Mouse (Mus musculus): ENCODE measurements around the gene Nfam1. TPM values are rescaled to one million over a fixed set of nuclear protein-coding genes. Genes with fewer than 3 reads are reported as not detected.

The Nfam1 gene
- polyA plus RNA-seq, 3 experiments from 2014 or later, result 0.26 to 0.92 TPM; not detected in 1

DNA sequence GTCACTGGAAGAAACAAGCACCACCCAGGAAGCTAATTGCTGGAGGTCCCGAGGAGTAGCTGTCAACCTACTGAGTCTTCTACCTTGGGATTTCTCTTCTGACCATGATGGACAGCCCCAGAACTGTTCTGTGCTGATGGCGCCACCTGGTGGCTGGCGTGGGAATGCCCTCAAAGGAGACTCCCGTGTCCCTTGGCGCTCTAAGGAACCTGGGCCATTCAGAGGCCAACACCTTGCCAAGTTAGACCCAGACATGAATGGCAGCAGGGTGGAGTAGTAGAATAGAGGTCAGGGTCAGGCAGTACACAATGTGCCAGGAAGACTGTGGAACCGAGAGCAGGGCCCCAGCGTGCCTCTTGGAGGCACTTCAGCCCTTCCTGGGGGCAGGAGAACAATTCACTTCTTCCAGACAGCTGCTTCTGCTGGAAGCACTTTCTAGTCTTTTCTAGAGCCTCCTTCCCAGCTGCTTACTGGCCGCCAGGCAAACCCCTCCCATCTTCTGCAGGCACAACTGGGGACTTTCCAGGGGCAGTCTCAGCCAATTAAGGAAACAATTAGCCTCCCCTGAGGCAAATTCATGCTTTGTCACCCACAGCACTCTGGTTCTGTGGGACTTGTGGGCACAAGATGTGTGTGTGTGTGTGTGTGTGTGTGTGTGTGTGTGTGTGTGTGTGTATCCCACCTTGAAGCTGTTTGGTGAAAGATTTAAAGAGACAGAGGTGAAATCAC lies 4.8 kb upstream of the Nfam1 start:
- ATAC-seq, result peak; percentile 69

DNA sequence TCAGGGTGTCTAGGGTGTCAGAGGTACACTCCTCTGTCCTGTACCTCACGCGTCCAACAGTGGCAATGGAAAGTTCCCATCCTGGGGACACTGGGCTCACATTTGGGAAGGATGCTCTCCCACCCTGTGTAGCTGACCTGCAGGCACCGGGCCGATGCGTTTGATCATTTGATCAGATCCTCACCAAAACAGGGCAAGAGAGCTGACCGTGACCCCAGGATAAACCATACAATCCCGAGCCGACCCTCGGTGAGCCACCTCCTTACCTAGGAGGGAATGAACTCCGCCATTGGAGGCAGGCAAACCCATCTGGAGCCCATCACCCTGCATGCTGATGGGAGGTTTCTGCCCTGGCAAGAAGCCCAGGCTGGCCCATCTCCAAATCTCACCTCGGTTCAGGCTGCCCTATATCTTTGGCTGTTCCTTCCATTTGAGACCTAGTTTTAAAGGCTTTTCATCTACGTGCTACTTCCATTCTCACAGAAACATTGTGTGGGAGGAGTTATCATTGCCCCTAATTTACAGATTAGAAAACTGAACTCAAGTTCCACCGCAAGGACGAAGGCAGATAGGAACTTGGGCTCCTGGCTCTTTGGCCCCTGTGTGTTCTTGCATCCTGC lies 3.9 kb upstream of the Nfam1 start:
- no peak for ATAC-seq

DNA sequence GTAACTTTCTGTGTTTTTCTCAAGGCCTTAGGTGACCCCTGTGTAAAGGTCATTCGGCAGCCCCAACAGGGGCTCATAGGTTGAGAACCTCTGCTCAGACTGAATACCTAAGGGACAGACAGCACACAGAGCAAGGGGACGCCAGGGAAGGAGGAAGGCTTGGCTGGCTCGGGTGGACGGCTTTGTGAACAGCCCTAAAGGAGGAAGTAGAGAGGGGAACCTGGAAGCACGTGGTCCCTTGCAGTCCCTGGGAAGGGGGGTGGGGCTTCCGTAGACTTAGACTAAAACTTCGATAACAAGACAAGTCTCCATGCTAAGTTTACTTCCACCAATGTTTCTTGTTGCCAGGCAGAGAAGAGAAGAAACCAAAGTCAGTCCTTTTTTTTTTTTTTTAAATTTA lies 3.0 kb upstream of the Nfam1 start:
- ATAC-seq, result no peak

DNA sequence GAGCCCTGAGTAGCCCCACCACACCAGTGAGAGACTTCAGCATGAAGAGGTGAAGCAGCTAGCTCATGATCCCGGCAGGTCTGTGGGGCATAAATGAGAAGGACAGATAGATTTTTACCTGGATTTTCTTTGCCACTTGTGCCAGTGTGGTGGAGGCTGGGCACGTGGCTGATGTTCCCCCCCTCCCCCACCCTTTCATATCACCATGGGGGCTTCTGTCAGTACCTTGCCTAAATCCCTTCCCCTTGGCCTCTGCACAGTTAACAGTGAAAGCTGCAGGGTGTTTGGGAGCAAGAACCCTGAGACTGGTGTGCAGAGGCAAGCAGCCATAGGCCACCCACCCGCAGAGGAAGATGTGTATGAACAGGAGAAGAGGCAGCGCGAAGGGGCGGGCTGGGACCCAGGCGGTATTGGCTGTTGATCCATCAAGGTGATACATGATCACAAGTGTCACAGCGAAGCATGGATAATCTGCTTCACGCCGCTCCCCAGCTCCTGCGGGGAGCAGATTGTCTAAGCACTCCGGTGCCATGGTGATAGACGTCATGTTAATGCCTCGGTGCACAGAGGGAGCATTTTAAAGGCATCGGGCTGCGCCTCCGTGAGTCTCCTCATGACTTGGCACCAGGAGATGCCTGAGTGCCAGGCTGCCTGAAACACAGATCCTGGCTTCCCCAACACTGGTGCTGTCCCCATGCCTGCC lies 1.3 kb upstream of the Nfam1 start:
- ATAC-seq, result no peak

DNA sequence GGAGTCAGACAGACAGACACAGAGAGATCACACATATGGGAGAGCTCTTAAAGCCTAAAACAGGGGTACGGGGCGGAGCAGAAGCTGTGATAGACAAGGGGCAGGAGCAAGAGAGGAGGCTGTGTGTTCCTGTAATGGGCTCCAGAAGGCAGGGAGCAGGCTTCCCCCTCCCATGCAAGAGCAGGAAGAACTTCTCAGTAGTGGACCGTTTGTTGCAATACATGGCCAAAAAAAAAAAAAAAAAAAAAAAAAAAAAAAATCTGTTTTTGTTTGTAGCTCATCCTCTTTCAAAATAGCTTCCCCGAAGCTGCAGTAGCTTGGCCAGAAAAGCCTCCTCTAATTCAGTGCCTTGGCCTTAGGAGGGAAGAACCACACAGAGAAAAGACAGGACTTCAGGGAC lies 2.2 kb downstream of the Nfam1 start:
- ATAC-seq, result no peak

DNA sequence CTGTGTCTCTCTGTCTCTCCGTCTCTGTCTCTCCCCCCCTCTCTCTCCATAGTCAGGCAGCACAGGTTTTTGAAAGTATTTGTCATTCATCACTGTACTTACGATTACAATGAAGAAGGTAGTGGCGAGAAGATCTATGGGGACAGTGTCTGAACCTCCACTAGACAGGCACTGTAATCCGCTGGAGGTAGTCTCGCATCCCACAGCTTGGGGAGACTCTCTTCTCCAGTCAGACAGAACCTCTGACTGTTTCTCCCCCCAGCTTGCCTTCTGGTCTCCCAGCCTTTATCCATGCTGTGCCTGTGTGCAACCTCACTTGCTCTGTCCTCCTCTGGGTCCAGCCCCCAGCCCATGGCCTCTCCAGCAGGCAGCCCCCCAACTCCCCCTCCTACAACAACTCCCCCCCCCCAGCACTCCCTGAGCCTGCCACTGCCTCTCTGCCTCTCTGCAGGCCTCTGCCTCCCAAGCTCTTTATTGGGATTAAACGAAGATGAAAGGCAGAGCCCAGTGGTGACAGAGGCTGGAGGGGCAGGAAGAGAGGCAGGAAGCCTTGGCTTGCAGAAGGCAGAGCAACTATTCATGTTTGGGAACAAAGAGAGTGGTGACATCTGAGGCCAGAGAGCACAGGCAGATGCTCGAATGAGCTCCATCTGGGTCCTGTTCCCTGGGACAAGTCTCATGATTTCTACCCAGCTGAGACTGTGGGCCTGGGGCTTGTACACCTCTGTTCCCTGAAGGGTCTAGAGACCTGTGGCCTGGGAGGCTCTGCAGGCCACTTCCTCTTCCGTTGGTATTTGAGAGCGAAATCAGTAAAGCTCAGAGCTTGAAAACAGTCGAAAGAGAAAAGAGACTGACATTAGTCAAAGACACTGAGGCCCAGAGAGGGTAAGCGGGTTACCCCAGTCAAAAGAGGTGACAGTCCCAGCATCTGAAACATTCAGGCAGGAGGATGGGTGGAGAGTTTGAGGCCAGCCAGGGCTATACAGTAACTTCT lies 3.1 kb downstream of the Nfam1 start:
- ATAC-seq, result peak; percentile 14

DNA sequence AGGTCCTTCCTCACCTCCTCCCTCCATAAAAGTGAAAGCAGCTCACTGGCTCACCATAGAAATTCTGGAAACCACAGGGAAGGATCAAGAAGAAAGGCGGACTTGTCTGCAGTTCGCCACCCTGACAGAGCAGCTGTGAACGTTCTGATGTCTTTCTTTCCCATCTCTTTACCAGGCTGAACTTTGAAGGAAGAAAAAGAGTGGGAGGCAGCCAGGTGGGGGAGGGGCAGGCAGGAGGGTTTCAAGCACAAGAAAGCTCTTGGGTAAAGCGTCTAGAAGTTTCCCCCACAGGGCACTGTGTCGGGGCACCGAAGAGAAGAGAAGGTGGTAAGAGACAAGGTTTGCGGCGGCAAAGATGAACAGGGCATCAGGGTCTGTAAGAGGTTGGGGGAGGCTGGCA lies 7.0 kb downstream of the Nfam1 start:
- ATAC-seq, result no peak

DNA sequence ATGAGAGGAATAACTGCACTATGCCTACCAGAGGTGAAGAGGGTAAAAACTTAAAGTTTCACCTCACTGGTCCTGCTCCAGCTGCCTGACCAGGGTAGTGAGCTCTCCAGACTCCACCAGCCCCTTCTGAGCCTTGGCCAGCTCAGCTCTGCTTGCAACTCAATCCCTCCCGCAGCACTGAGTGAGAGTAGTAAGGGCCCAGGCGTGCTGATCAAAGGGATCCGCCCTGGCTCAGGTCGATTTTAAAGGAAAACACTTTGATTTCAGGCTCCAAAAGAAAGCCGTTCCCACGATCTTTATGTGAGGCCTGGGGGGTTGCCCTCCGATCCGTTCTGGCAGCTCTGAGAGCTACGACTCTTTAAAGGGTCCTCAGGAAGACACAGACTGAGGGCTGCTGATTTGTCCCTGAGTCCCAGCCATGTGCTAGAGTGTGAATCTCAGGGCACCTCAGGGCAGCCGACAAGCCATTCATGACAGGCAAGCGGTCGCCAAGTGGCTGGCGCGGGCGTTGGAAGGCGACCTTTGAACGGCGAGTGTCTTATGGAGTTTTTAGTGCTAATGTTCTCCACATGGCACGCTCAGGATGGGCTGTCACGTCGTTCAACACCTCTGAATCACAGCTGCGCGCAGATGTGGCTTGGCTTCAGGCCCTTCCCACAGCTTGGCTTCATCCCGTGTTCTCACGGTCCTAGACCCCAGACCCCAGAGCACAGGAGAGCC lies 7.9 kb downstream of the Nfam1 start:
- ATAC-seq, result no peak

DNA sequence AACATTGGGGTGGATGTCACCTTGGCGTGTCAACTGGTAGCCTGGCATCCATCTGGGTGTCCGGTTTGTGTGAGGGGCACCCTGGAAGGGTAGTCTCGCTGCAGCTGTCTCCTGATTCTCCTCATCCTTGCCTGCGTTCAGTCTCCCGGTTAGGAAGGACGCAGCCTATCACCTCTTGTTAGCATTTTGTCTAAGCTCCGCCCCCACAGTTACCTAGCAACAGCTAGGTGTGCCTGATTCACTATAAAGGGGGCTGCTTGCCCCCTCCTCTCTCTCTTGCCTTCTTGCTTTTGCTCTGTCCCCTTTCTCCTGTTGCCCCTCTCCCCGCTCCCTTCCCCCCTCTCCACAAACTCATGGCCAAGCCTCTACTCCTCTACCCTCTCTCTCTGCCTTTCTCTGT lies 10.2 kb downstream of the Nfam1 start:
- ATAC-seq, result no peak

DNA sequence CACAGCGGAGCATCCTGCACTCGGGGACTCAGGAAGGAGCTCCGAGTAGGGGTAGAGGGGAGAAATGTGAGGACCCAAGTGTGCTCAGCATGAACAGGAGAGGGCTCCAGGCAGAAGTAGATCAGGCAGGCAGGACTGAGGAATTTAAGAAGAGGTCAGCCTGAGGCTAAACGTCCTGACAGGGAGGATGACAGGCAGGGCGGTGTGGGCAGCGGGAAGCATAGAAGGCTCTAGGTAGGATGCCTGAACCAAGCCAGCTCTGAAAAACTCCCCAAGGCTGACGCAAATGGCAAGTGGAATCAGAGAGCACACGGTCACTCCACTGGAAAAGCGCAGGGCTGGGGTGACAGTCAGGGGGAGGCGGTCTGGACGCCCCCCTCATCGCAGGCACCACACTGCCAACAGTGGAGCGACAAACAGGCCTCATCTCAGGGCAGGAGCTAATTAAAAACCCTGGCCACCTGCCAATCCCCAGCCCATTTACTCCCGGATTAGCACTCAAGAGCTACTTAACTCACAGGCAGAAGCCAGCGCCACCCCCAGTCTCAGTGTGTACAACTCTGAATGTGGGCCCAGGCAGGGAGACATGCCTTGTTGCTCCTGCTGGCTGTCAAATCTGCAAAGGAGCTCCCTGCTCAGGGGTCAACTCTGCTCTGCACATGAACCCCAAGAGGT lies 22.0 kb downstream of the Nfam1 start:
- ATAC-seq, result no peak

DNA sequence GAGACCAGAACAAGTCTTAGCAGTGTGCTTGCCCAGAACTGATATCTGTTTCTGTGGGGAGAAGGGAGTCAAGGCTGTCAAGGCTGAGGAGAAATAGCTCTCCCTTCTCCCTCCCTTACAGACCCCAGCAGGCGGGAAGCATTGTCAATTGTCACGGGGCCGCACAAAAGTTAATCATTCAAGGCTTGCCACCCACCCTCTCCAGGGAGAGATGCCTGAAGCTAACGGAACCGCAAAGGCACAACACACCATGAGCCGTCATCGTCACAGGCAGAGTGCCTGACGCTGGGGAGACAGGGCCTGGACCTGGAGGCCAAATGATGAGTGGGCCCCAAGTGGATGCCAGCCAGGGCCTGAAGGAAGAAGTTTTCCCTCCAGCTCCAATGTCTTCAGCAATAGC lies 22.7 kb downstream of the Nfam1 start:
- ATAC-seq, result no peak

DNA sequence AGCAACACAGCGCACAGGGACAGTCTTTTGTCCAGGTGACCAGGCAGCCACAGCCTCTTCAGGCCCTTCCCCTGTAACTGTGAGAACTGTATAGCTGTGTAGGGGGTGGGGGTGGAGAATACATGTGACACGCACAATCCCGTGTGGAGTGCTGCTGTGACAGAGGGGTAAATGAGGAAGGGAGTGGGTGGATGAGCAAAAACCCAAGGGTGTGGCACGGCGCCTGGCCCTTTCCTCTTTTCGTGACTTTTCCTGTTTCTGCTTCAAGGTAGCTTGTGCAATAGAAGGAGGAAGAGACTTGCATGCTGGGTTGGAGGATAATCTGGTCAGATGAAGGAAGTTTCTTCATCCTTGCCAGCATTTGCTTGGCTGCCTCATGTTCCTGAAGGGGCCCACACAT lies 23.6 kb downstream of the Nfam1 start:
- no peak for ATAC-seq

DNA sequence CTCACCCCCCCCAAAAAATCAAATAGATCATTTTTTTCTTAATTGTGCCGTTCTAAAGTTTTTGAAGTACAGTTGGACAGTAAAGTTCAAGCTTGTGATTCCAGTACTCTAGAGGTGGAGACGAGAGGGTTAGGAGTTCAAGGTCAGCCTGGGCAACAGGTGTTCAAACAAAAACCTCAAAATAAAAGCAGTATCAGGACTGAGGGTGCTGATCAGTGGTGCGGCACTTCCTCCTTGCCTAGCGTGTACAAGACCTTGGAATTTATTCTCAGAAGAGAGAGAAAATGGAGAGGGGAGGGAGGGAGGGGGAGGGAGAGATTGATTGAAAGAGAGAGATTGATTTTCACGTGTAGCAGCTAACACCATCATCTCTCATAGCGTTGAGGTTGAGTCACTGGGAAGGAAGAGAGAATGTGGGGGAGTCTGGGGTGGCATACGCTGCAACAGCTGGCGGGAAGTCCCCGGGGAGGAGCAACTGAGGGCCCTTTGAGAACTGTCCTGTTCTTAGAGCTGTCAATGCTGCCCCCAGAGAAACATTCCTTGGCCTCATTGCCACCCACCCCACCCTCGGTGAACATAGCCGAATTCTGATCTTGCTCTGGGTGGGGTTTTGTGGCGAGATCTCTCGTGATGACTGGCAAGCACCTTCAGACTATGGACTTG lies 24.2 kb downstream of the Nfam1 start:
- peak; percentile 82 for ATAC-seq

DNA sequence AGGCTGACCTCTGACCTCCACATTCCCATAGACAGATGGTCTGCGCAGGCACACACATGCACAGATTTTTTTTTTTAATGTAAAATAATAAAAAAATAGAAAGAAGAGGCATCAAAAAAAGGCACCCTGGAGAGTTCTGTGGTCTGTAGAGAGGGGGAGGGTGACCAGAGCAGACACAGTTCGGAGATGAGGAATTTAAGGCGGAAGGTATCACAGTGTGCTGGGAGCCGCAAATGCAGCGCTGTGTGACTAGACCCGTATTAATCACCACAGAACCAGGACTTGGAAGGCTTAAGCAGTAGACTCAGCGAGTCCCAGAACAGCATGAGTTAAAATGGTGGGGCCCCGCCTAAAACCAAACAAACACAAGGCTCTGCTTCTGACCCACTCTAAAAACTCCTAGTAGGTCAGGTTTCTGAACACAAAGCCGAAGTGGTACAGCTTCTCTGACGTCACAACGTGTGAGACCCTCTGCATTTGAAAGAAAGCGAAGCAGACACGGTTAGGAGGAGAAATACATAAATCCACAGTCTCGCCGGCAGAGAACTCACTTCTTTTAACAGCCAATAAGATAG lies 25.7 kb downstream of the Nfam1 start:
- no peak for ATAC-seq

DNA sequence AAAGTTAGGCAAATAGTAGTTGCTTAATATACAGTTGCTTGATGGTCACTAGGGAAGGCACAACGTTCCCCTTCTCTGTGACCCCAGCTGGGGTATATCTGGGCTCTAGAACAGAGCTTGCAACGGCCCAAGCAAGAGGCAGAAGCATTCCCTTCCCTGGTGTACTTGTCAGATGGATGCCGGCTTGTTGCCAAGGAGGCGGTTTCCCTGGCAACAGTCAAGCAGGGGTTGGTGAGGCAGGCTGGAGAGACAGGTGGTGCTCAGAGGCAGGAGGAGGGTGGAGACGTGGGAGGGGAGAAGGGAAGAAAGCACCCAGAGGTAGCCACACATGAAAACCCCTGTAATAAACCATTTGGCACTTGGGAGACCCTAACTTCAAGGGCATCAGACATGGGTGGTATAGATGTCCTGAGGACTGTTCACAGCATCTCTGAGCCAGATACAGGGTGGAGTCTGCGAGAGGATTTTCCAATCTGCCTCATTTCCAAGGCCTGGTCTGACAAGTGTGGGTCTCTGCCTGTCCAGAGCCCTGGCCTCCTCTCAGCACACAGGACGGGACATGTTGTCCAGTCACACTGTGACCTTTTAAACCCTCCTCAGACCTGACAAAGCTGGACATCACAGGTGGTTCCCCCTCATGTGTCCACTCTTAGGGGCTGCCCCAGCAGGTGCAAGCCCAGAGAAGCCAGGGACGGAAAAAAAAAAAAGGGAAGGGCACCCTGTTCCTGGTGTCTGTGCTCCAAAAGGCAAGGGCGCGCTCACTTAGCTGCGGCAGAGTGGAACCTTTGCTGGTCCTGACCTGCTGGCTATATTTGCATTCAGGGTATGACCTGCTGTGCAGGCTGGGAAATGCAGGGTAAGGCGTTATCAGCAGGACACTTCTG lies 30.2 kb downstream of the Nfam1 start:
- ATAC-seq, result no peak

DNA sequence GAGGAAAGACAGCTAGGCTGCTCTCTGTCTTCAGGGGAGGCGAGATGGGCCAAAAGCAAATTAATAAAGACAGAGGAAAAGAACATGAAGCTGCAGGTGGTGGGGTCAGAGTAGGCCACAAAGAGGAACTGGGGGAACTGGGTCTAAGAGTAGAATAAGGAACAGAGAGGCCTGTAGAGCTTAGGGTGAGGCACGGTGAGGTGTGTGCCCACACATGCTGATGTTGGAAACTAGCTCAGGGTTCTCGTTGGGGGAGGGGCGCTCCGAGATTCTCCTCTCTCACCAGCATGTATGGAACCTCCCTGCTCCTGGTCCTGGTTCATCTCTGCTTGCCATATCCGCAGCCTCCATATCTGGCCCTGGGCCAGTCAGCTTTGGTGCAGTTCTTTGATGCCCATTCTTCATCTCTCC lies 34.3 kb downstream of the Nfam1 start:
- ATAC-seq, result no peak

DNA sequence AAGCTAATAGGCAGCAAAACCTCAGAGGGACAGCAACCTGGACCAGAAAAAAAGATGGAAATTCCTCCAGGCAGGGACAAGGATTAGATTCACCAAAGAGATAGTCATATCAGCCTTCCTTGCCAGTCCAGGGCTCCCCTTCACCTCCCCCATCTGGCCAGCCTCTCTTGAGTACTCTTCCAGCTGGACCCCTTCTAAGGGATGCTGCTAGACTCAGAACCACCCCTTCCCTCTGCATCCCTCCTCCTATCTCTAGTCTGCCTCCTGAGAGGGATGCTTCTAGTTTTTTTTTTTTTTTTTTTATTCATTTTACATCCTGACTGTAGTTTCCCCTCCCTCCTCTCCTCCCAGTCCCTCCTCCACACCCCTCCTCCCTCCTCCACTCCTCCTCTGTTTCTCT lies 36.7 kb downstream of the Nfam1 start:
- ATAC-seq, result no peak

DNA sequence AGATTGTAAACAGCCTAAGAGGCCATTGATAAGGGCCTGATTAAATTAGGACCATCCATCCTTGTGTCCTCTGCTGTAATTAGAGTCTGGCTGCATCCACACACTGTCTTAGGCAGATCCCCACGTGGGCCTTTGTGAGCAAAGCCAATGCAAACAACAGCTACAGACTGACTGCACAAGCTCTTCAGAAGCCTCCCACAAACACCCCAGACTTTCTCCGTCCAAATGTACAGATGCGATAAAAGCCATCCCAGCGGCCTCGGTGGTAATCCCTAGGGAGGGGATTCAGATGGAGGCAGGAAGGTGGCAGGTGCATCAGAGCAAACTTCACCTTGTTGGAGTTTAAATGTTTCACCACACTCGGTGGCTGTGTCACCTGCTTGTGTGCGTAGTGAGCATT lies 37.9 kb downstream of the Nfam1 start:
- ATAC-seq, result no peak

DNA sequence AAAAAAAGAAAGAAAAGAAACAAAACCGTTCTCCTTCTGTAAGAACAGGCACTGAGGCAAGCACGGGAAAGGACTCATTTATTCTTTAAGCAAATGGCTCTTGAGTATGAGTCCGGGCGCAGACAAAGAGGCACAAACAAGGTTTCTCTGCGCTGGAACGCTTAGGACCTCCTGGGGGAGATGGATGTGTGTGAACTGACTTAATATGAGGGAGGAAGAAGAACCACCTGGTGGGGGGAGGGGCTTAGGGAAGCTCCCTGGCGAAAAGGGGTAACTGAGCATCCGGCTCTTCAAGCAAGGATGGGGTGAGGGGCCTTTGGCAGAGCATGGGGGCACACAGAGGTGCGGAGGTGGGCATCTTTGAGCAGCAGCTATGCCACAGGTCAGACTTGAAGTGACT lies 40.2 kb downstream of the Nfam1 start:
- ATAC-seq, result no peak

Data from inflammation-experienced regulatory T-cells, adult 6 months (primary cell).